Mouse (Mus musculus) ZHBTc4 (cell line): ENCODE data around the gene Erv3.
A peak's percentile ranks its signal among the peaks of the same experiment; 100 is the strongest.

Experiments
- DNase-seq: peaks from one replicate; pipeline ENCODE4 v3.0.0-alpha.2; 2011; ENCODE audit warnings: low read depth, low spot score

Erv3 gene

GRCm38 (mm10) chr2:131864262-131864796, 4.8 kb upstream of the Erv3 start:
- no peak for DNase-seq

DNA sequence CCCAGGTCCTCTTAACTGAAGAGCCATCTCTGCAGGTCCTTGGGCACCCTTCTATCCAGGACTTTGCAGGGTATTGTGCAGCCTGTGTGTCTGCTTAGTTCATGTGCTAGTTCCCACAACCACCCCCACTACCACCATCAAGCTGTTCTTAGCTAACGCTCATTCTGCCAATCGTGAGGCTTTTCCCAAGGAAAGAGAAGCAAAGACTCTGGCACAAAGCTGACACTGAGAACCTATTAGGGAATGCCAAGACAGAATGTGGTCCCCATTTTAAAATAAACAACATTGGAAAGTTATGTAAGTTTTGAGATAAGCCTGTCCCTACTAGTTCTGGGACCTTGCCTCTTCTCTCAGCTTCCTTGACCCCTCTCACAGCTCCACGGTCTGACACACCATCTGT, 3.9 kb upstream of the Erv3 start:
- DNase-seq = no peak

DNA sequence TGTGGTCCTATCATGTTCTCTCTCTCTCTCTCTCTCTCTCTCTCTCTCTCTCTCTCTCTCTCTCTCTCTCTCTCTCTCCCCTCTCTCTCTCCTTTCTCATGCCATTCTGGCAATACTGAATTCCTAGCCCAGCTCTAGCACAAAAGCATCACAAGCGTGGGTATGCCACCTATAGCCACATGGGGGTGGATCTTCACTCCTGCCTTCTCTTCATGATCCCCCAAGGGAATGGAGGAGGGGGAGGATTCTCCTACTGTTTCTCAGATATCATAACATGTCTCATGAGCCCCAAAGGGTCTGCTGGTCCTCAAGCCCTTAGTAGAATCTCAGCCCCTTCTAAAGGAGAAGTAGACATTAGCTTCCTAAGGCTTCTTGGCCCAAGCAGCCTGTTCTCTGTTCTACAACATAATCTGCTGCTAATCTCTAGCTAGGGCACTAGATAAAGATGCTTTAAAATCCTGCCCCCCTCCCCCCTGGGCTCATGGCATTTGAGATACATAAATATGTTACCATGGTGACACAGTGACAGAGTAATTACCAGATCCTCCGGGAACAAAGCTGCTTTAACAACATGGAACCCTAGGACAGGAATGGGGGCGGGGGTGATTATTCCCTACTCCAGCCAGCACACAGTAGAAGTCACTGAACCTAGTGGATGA, 3.2 kb upstream of the Erv3 start:
- DNase-seq = no peak

- no peak for DNase-seq
Measured at GRCm38 (mm10) chr2:131857838-131858237, 1.7 kb downstream of the Erv3 start.

- DNase-seq = no peak
Measured at GRCm38 (mm10) chr2:131853719-131854118, 5.8 kb downstream of the Erv3 start.

DNA sequence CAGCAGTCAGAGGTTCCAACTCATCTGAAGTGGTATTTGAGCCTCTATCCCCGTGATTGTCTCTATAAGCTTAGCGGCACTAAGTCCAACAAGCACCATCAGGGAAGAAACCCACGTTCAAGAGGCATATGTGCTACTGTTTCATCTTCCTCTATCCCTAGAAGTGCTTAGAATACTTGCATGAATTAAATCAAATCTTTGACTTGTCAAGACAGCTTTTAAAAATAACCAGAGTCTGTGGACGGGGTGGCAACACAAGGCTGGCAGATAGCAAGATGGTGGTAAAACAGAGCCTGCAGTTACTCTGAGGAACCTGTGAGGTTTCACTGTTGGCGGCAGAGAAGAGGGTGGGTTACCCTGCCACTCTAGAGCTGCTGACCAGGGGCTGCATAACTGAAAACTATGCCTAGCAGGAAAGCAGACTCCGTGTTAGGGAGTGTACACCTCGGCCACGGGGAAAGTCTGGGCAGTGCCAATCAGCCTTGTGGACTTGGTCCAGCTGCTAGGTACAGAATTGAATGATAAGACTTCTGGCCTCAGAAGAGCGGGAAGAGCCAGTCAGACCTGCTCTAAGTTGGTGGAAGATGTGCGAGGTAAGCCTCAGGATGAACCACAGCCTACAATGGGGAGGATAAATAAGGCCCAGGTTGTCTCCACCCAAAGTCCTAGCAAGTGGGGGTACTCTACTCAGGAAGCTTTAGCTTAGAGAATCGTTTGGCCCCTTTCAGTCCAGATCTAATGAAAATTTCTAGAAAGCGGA, 8.0 kb downstream of the Erv3 start:
- DNase-seq = no peak

- DNase-seq = no peak
Measured at GRCm38 (mm10) chr2:131850047-131850446, 9.5 kb downstream of the Erv3 start.

DNA sequence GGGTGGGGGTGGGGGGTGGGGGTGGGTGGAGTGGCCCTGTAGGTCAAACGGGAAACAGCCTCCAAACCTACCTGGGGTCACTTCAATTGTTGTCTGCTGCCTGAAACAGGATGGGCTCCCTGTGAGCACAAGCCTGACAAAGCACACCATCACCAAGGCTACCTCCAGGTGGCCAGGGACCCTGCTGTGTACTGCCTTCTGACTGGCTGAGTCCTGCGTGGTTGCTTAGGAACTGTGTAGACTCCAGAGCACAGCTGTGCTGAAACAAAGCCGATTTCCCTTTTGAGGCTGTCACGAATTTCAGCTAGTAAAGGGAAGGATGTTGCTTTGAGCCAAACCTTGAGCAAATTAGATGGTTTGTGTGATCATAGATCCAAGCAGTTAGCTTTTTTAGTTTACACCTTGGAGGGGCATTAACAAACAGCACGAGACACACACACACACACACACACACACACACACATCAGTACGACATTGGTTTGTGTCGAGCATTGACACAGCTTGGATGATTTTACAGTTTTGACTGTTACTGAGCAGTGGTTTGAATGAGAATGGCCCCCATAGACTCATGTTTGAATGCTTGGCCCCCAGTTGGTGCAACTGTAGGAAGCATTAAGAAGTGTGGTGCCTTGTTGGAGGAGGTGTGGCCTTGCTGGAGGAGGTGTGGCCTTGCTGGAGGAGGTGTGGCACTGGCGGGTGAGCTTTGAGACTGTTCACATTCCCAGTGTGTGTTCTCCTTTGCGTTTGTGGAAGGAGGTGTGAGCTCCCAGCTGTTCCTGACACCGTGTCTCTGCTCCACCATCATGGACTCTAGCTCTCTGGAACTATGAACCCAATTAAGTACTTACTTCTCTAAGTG, 11.8 kb downstream of the Erv3 start:
- DNase-seq = peak; percentile 97

GRCm38 (mm10) chr2:131846811-131847210, 12.7 kb downstream of the Erv3 start:
- no peak for DNase-seq

DNA sequence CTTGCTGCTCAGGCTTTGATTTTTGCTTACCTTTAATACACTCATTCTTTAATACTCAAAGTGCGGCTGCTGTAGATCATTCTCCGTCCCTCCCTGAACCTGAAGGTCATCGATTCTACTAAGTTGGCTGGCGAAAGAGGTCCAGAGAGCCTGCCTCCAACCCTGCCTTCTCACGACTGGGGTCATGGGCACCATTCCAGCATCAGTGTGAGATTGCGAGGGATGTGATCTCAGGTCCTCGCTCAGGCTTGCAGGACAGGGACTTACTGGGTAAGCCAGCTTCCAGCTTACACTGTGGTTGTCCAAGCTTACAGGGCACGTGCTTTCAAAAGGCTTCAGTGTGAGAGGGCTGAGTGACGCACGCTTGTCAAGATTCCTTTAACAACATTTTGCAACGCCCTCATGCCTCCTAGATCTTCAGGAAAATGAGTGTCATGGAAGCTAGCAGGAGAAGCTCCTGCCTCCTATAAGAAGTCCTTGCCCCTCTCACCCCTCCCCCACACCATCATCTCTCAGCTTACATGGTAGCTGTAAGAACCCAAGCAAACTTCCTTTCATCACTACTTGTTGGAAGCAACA, 13.3 kb downstream of the Erv3 start:
- peak; percentile 50 for DNase-seq

GRCm38 (mm10) chr2:131845671-131846070, 13.9 kb downstream of the Erv3 start:
- DNase-seq = no peak

- DNase-seq = peak; percentile 93
Measured at GRCm38 (mm10) chr2:131842568-131842967, 17.0 kb downstream of the Erv3 start.

DNA sequence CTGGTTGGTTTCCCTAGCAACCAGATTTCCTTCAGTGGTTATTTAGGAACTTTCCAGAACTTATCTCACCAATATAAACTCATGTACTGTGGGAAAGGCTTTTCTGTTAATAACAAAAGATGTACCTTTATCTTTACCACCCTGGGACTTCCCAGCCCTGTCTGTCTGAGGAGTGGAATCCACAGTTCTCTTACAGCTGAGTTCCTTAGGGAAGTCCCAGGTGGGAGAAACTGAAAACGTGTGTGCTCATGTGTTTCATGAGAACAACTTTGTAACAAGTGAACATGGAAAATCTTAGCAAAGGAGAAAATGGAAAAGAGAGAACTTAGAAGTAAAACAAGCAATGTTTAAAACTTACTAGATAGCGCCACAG, 18.2 kb downstream of the Erv3 start:
- DNase-seq = no peak

- DNase-seq = no peak
Measured at GRCm38 (mm10) chr2:131840611-131841320, 18.8 kb downstream of the Erv3 start.

DNA sequence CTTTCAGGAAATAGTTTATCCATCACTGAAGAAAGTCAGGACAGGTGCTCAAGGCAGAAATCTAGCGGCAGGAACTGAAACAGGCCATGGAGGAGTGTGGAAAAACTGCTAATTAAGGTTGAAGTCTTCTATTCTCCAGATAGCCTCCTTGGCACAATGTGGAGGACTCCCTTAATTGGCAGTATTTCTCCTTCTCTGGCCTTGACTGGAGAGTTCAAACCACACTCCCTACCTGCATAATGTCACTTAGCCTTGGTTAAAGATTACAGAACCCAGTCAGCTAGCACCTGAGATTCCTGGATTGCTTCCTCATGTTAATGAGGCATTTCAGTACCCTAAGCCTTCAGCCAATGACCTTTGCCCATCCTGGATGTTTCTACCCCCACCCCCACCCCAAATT, 25.3 kb downstream of the Erv3 start:
- DNase-seq = no peak

DNA sequence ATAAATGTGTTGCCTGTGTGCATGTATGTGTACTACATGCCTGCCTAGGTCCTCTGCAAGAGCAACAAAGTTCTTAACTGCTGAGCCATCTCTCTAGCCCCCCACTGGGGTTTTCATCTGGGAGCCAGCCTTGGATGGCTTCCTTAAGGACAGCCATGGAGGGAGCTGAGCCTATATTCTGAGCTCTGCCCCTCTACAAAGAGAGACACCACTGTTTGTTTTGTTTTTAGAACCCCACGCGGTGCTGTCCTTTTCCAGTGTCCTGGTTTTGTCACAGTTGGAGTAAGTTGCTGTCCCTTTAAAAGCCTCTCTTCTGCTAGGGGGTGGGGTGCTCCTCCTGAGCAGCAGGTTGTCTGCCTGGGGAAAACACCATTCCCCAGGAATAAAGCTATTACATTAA, 27.7 kb downstream of the Erv3 start:
- DNase-seq = no peak

DNA sequence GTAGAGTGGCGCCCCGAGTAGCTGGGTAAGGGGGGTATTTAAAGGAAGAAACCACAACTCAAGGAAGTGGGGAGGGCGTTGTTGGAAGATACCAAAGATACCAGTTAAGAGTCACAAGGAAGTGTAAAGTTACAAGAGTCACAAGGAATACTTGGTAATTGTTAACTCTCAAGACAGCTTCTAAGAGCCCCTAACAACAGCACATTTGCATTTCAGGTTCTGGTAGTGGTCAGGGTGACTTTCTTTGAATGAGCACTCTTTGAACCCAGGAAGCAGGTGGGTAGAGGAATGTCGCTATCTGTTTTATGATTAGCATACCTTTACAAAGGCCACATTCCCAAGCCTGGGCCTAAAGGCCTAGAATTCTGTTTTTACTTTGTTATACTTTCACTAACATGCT, 28.6 kb downstream of the Erv3 start:
- peak; percentile 69 for DNase-seq

GRCm38 (mm10) chr2:131827999-131828975, 31.3 kb downstream of the Erv3 start:
- DNase-seq = peak; percentile 57

DNA sequence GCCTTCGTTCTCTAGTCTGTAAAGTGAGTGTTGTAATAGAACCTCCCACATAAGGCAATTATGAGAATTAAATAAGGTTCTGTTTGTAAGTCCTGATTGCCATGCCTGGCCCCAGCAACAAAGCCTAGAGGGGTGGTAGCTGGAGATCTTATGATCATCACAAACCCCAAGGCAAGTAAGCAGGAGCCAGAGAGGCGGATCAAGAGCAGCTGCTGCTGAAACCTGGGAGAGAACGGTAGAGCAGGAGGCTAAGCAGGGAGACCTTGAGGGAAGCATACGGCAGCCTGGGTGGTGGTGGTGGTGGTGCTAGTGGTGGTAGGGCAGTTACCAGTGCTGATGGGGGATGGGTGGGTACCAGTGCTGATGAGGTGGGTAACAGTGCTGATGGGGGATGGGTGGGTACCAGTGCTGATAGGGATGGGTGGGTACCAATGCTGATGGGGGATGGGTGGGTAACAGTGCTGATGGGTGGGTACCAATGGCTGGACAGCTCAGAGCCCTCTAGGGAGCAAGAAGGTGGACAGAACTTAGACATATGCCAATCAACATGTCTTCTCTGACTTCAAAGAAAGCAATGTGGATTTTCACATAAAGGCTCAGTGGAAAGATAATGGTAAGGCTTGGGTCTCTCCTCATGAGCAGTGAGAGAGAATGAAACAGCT, 32.4 kb downstream of the Erv3 start:
- DNase-seq = no peak
